Mouse (Mus musculus): Measurements from ENCODE around the gene Trmt2b. TPM values are rescaled to one million over a fixed set of nuclear protein-coding genes. Genes with fewer than 3 reads are reported as not detected.

The Trmt2b gene
- total and polyA plus RNA-seq, 2 experiments = 10.0 to 27.3 TPM

GRCm38 (mm10) chrX:134285791-134286190, 9.0 kb upstream of the Trmt2b start:
- no peak for TF ChIP-seq POLR2A (IDR thresholded peaks at IDR 0.05; ENCODE audit: extremely low read depth, insufficient read depth, low read length)
- no peak for TF ChIP-seq CTCF (IDR thresholded peaks at IDR 0.05; ENCODE audit: low read depth, low read length)
- H3K36me3 ChIP-seq (ENCODE audit: control insufficient read depth, insufficient read depth, low read length) = no peaks in the 10 kb centered on the region
- WGBS = 76% methylated on average over 4 of the region's 4 CpGs
- no peak overlapping the region for H3K9ac ChIP-seq (ENCODE audit: low read depth, low read length)
- no peak for DNase-seq (ENCODE audit: extremely low read depth, low read depth, low spot score)
- H3K4me3 ChIP-seq (ENCODE audit: insufficient read depth, low read depth, low read length) = no peak overlapping the region
- H3K27ac ChIP-seq (replicated peaks; ENCODE audit: insufficient read depth, low read depth, low read length) = no peak overlapping the region
- H3K4me1 ChIP-seq (ENCODE audit: control insufficient read depth, insufficient read depth, low read length) = no peaks in the 10 kb centered on the region
- H3K27me3 ChIP-seq (ENCODE audit: control insufficient read depth, insufficient read depth, low read length) = no peaks in the 10 kb centered on the region
- no peaks in the 10 kb centered on the region for H3K79me2 ChIP-seq (ENCODE audit: control insufficient read depth, insufficient read depth, low read length)

DNA sequence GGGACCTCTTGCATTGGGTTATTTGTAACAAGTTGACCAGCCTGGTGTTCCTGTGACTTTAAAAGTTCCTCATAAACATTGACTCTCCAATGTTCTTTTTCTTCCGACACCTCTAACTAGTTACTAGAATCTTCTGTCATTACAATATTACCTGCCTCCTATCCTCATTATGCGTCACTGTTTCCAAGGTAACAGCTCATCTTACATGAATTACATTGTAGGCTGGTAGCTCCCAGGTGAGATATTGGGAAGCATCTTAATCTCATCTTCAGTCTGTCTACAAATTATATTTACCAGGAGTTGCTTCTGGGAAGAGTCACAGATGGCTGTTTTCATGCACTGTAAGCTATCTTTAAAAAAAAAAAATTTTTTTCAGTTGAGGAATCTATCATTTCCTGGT, 8.3 kb upstream of the Trmt2b start:
- no peak for DNase-seq (ENCODE audit: extremely low read depth, low read depth, low spot score)
- H3K36me3 ChIP-seq (ENCODE audit: control insufficient read depth, insufficient read depth, low read length) = no peaks in the 10 kb centered on the region
- no peaks in the 10 kb centered on the region for H3K27me3 ChIP-seq (ENCODE audit: control insufficient read depth, insufficient read depth, low read length)
- 100% methylated on average over 2 of the region's 2 CpGs for WGBS
- H3K27ac ChIP-seq (replicated peaks; ENCODE audit: insufficient read depth, low read depth, low read length) = no peak overlapping the region
- H3K79me2 ChIP-seq (ENCODE audit: control insufficient read depth, insufficient read depth, low read length) = no peaks in the 10 kb centered on the region
- no peak overlapping the region for H3K4me3 ChIP-seq (ENCODE audit: insufficient read depth, low read depth, low read length)
- no peak for TF ChIP-seq CTCF (IDR thresholded peaks at IDR 0.05; ENCODE audit: low read depth, low read length)
- no peak for TF ChIP-seq POLR2A (IDR thresholded peaks at IDR 0.05; ENCODE audit: extremely low read depth, insufficient read depth, low read length)
- no peak overlapping the region for H3K9ac ChIP-seq (ENCODE audit: low read depth, low read length)
- H3K4me1 ChIP-seq (ENCODE audit: control insufficient read depth, insufficient read depth, low read length) = no peaks in the 10 kb centered on the region

DNA sequence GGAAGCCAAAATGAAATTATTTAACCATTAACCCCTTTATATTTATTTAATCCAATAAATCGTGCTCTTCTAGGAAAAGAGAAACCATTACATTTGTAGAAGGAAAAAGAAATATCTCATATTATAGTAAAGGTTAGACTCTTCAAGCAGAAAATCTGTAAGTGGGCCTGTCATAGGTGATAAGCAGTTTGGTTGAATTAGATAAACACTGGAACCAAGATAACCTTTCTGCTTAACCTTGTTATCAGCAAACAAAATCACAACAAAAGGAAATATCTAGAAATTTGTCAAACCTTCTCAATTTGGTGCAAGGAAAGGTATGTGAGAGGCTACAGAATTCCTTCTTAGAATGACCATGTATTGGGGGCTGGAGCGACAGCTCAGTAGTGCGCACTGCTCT, 3.7 kb upstream of the Trmt2b start:
- DNase-seq (ENCODE audit: extremely low read depth, low read depth, low spot score) = no peak
- WGBS = 88% methylated on average over 3 of the region's 3 CpGs
- no peaks in the 10 kb centered on the region for H3K27me3 ChIP-seq (ENCODE audit: control insufficient read depth, insufficient read depth, low read length)
- H3K9ac ChIP-seq (ENCODE audit: low read depth, low read length) = no peak overlapping the region
- no peaks in the 10 kb centered on the region; the same call in 1 of the 2 replicates for H3K4me1 ChIP-seq (ENCODE audit: control insufficient read depth, insufficient read depth, low read length)
- no peak overlapping the region for H3K27ac ChIP-seq (replicated peaks; ENCODE audit: insufficient read depth, low read depth, low read length)
- no peaks in the 10 kb centered on the region for H3K36me3 ChIP-seq (ENCODE audit: control insufficient read depth, insufficient read depth, low read length)
- TF ChIP-seq CTCF (IDR thresholded peaks at IDR 0.05; ENCODE audit: low read depth, low read length) = no peak
- no peak for TF ChIP-seq POLR2A (IDR thresholded peaks at IDR 0.05; ENCODE audit: extremely low read depth, insufficient read depth, low read length)
- H3K4me3 ChIP-seq (ENCODE audit: insufficient read depth, low read depth, low read length) = no peak overlapping the region
- no peaks in the 10 kb centered on the region; the same call in 1 of the 2 replicates for H3K79me2 ChIP-seq (ENCODE audit: control insufficient read depth, insufficient read depth, low read length)

DNA sequence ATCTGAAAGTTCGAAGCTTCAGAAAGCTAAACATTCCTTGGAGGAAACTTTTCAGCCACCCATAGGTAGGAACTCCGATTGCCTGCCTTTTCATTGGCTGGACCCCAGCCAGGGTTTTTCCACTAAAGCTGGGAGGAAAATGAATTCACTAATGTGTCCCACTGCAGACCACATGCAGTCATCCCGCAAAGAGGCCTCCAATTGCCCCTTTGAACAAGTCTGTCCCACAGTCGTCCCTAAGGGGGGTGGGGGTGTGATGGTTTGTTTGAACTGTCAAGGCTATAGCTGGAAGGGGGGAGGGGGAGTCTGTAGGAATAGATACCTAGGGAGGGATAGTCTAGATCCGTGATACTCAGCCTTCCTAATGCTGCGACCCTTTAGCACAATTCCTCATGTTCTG, 1.1 kb downstream of the Trmt2b start:
- H3K9ac ChIP-seq (ENCODE audit: low read depth, low read length) = 0 out of 2 replicates have a peak overlapping the region, but pooled peaks have one; percentile 43
- DNase-seq (ENCODE audit: extremely low read depth, low read depth, low spot score) = peak; percentile 4
- peak overlapping the region; percentile 38; the same call in 1 of the 2 replicates for H3K4me3 ChIP-seq (ENCODE audit: insufficient read depth, low read depth, low read length)

GRCm38 (mm10) chrX:134262129-134262528, 14.7 kb downstream of the Trmt2b start:
- Histone ChIP-seq H3K4me1 (ENCODE audit: control insufficient read depth, insufficient read depth, low read length) (no peaks in the 10 kb centered on the region), H3K79me2 (ENCODE audit: control insufficient read depth, insufficient read depth, low read length) (no peaks in the 10 kb centered on the region), H3K27me3 (ENCODE audit: control insufficient read depth, insufficient read depth, low read length) (no peaks in the 10 kb centered on the region), H3K9ac (ENCODE audit: low read depth, low read length) (no peak overlapping the region), H3K4me3 (ENCODE audit: insufficient read depth, low read depth, low read length) (no peak overlapping the region), H3K27ac (replicated peaks; ENCODE audit: insufficient read depth, low read depth, low read length) (no peak overlapping the region), H3K36me3 (ENCODE audit: control insufficient read depth, insufficient read depth, low read length) (peaks cover 24% of the 10 kb centered on the region)
- DNase-seq (ENCODE audit: extremely low read depth, low read depth, low spot score) = no peak
- WGBS = 87% methylated on average over 11 of the region's 11 CpGs
- TF ChIP-seq POLR2A (IDR thresholded peaks at IDR 0.05; ENCODE audit: extremely low read depth, insufficient read depth, low read length) (no peak), CTCF (IDR thresholded peaks at IDR 0.05; ENCODE audit: low read depth, low read length) (no peak)

More for the DNA sequence above, 1.1 kb downstream of the Trmt2b start:
- WGBS = 4% methylated on average over 6 of the region's 6 CpGs
- no peak overlapping the region for H3K27ac ChIP-seq (replicated peaks; ENCODE audit: insufficient read depth, low read depth, low read length)
- H3K4me1 ChIP-seq (ENCODE audit: control insufficient read depth, insufficient read depth, low read length) = no peaks in the 10 kb centered on the region; the same call in 1 of the 2 replicates
- H3K36me3 ChIP-seq (ENCODE audit: control insufficient read depth, insufficient read depth, low read length) = no peaks in the 10 kb centered on the region
- H3K79me2 ChIP-seq (ENCODE audit: control insufficient read depth, insufficient read depth, low read length) = peaks cover 2% of the 10 kb centered on the region; the same call in 1 of the 2 replicates
- TF ChIP-seq CTCF (IDR thresholded peaks at IDR 0.05; ENCODE audit: low read depth, low read length) (no peak), POLR2A (IDR thresholded peaks at IDR 0.05; ENCODE audit: extremely low read depth, insufficient read depth, low read length) (no peak)
- no peaks in the 10 kb centered on the region for H3K27me3 ChIP-seq (ENCODE audit: control insufficient read depth, insufficient read depth, low read length)

- WGBS = 73% methylated on average over 5 of the region's 5 CpGs
- TF ChIP-seq CTCF (IDR thresholded peaks at IDR 0.05; ENCODE audit: low read depth, low read length) = no peak
- TF ChIP-seq POLR2A (IDR thresholded peaks at IDR 0.05; ENCODE audit: extremely low read depth, insufficient read depth, low read length) = no peak
- H3K27ac ChIP-seq (replicated peaks; ENCODE audit: insufficient read depth, low read depth, low read length) = no peak overlapping the region
- H3K79me2 ChIP-seq (ENCODE audit: control insufficient read depth, insufficient read depth, low read length) = no peaks in the 10 kb centered on the region
- no peaks in the 10 kb centered on the region for H3K27me3 ChIP-seq (ENCODE audit: control insufficient read depth, insufficient read depth, low read length)
- no peak for DNase-seq (ENCODE audit: extremely low read depth, low read depth, low spot score)
- H3K9ac ChIP-seq (ENCODE audit: low read depth, low read length) = no peak overlapping the region
- no peak overlapping the region for H3K4me3 ChIP-seq (ENCODE audit: insufficient read depth, low read depth, low read length)
- H3K36me3 ChIP-seq (ENCODE audit: control insufficient read depth, insufficient read depth, low read length) = peaks cover 22% of the 10 kb centered on the region; the same call in 1 of the 2 replicates
- no peaks in the 10 kb centered on the region for H3K4me1 ChIP-seq (ENCODE audit: control insufficient read depth, insufficient read depth, low read length)
Measured at GRCm38 (mm10) chrX:134261191-134261590, 15.6 kb downstream of the Trmt2b start.

All from liver, adult 2 months (tissue).